Mouse (Mus musculus) layer of hippocampus, adult 9-11 months (tissue): ENCODE results near the gene Gpr132.

Experiments used
- DNase-seq: peaks from one replicate; pipeline ENCODE4 v3.0.0; 2022

Gpr132 gene

DNA sequence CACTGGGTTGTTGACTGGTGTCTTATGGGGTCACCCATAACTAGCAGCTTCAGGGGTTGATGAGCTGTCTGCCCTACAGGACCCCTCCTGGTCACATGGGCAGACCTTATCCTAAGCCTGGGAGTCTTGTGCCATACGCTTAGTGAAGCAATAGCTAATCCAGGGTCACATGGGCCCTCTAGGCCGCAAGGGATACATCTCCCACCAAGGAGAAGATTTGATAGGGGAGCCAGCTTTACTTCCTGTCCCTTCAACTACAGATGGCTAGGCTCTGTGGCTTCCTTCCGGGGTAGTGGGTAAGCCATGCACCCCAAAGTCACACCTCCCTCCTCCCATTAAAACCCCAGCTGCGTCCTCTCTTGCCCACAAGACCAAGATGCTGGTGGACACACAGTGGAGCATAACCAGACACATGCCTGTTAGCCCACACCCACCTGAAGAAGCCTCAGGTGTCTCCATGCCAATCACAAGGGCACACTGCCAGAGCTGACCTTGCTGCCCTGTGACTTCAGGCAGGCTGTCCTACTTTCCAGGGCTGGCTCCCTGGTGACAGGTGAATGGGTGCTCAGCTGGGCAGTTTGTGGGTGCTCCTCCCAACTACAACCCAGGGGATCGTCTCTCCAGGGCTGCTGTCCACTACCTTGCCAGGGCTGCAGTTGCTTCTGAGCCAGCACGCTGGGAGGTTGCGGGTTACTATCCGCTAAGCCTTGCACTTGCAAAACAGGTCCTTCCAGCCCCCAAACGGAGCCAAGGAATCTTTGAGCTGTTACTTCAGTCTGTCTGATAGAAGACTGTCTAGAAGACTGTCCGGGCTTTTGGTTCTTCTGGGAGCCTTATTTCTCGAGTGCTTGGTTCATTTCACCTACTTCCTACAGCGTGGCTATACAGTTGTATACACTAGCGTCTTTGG, at the start of gene Gpr132:
TSS of gene Gpr132 (minus strand) at position 51 of the 910 bp plus-strand sequence.
- DNase-seq = no peak

- no peak for DNase-seq
Measured at GRCm38 (mm10) chr12:112917486-112917885, 49.5 kb upstream of the Gpr132 start.

DNA sequence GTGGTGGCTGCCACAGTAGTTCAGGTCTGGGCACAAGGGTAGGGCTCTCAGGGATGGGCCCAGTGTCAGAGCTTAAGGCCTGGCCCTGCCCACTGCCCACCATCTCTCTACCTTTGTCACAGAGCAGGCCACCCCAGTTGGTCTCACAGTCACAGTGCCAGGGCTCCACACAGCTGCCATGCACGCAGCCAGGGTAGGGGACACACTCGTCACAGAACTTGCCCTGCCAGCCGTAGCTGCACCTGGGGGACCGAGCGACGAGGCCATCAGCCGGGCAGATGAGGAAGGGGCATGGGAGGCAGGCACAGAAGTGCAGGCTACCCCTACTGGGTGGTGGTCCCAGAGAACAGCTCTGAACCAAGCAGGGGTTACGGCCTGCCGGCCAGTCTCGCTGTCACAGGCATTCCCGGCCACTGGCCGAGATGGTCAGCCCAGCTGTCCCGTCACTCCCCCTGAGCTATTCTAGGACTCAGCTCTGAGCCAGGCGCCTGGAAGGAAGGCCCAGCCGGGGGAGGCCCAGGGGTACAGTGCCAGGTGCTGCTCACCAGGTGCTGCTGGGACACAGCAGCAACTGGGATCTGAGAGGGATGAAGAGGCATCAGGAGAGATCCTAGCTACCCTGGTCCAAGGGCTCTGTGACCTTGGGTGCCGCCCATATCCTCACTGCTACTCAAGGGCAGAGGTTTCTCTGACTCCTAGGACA, 48.8 kb upstream of the Gpr132 start:
- no peak for DNase-seq

DNA sequence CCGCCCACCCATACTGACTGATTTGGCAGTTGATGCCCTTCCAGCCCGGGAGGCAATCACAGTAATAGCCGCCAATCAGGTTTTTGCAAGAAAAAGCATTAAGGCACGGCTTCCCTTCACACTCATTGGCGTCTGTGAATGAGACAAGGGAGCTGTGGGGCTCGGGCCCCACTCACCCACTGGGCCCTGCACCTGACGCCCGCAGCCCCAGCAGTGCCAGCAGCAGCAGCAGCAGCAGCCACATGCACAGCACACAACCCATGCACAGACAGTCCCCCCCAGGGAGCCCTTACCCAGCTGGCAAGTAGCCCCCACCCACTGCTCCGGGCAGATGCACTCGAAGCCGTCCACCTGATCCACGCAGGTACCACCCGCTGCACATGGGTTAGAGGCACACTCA, 47.6 kb upstream of the Gpr132 start:
- no peak for DNase-seq

DNA sequence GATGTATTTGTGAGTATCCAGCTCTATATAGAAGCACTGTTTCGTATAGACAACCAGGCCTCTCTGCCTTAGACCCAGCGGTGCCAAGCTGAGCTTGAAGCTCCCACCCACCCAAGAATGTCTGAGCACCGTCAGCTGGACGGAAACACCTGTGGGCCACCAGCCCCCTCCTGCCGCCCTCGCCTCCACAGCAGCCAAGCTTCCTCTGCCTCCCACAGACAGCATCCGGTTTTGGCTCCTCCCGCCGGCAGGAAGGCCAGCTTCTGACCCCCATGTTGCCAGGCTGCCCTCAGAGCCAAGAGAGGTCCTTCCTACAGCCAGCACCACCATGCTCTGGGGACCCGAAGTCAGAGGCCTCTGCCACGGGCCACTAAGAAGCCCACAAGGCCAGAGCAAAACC, 46.5 kb upstream of the Gpr132 start:
- DNase-seq = no peak

DNA sequence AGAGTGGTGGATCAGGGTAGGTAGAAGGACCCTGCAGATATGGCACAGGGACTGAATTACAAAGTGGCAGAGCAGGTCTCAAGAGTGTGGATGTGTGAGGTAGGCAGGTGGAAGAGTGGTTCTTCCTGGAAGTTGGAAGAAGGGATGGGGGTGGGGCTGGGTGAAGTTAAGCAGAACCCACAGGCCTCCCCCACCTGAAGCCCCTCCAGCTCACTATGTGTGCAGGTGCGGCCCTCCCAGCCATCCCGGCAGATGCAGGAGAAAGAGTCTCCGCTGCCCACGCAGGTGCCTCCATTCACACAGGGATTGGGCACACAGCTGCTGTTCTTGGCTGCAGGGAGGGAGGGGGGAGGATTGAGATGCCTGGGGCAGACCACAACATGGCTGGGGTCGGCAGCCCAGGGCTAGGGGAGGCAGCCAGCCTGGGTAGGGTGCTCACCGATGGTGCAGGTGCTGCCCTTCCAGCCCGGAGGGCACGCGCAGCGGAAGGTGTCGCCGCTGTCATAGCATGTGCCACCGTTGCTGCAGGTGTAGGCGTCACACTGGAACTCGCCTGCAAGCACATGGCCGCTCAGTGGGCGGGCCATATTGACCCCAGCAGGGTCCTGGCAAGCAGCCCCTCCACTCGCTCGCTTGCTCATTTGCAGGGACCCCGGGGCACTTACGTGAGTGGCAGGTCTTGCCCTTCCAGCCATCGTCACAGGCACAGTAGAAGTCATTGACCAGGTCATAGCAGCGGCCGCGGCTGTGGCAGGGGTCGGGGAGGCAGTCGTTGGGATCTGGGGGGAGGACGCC, 45.1 kb upstream of the Gpr132 start:
- DNase-seq = no peak

- no peak for DNase-seq
Measured at GRCm38 (mm10) chr12:112911701-112912100, 43.7 kb upstream of the Gpr132 start.

- DNase-seq = no peak
Measured at GRCm38 (mm10) chr12:112908991-112909390, 41.0 kb upstream of the Gpr132 start.

DNA sequence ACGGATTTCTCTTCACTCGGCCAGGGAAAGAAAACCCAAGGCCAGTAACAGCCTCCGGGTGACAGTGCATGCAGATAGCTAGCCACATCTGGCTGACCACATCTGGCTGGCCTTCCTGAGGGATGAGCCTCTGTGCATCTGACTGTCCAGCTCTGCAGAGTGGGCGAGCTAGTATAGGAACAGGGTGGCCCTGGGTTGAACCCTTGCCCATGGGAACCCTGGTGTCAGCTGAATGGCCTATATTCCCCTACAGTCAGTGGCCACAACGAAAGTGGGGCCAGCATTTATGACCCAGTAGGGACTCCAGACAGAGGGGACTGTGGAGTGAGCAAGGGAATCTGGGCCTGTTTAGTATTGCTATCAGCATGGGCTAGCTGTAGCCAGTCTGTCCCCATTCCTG, 37.0 kb upstream of the Gpr132 start:
- no peak for DNase-seq

- no peak for DNase-seq
Measured at GRCm38 (mm10) chr12:112903941-112904340, 35.9 kb upstream of the Gpr132 start.

GRCm38 (mm10) chr12:112900641-112901040, 32.6 kb upstream of the Gpr132 start:
- peak; percentile 75 for DNase-seq

DNA sequence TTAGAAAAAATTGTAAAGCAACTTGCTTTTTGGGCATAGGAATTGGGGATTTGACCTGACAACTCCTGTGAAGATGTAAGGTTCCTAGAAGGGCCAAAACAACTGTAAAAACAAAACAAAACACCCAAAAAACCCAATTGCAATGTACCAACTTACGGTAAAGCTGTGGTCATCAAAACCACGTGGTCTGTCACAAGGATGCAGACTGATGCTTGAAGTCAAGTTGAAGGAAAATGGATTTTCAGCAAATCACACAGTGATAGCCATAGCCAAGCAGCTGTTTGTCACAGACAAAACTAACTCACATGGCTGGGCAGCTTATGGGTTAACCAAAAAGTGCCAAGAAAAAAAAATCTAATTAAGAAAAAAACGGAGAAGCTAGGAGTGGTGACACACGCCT, 30.9 kb upstream of the Gpr132 start:
- DNase-seq = no peak

- DNase-seq = no peak
Measured at GRCm38 (mm10) chr12:112898351-112898750, 30.3 kb upstream of the Gpr132 start.

DNA sequence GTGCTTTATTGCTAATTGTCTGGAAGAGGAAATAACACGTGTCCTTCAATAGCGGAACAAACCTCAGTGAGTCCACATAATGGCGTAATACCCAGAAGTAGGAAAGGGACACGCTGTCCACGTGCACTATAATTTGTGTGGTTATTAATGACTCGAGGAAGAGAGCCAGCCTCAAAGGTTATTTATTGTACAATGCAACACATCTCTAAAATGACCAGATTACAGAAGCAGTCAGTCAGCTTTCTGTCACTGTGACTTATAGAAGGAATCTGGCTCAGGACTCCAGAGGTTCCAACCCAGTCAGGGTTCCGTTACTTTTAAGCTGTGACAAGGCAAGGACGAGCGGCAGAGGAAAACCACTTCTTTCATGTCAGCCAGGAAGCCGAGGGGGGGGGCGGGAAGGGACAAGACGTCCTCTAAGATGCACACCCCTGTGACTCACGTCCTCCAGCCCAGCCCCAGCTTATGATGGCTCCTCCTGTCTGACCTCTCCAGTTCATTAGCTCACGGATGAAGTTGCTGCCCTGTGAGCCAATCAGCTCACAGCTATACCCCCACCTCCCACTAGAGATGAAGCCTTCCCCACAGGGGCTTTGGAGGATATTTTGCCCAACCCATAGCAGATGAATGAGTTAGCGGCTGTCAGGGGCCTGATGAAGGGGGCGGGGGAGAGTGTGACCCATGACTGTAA, 29.6 kb upstream of the Gpr132 start:
- no peak for DNase-seq

GRCm38 (mm10) chr12:112894969-112895368, 26.9 kb upstream of the Gpr132 start:
- peak; percentile 73 for DNase-seq

DNA sequence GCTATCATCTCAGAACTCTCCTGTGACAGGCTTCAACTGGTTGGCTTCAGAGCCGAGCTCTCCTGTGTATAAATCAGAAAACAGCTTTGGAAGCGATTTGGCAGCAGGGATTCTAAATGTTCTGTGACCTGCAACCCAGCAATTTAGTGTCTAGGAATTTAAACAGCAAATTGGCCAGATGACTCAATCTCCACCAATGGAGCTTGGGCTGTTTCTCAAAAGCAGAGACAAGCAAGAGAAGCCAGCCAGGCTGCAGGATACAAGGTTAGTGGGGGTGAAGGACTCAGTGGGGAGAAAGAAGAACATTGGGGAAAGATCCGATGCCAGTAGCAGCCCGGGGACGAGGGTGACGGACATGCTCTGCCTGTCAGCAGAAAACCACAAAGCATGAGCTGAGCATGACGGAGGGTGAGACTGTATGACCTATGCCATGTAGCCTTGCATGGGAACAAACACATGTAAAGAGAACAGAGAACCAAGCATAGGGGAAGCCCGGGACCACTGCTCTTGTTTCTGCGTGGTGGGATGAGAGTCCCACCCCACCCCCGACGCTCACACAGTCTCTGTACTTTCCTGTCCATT, 26.4 kb upstream of the Gpr132 start:
- DNase-seq = no peak

DNA sequence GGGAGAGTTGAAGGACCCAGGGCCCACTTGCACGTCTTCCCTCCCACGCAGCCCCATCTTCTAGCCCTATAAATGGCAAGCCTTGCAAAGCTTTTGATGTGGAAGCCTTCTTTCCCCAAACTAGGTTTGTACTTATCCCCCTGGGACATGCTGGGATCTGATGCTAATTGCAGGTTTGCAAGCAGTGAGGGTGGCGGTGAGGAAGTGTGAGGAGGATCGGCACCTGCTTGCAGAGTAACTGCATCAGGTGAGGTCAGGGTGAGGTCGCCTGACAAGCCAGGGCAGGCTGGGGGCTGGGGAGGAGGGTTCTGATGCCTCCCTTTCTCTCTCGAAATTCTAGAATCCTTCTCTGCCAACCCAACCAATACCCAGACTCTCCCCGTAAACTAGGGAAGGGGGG, 17.4 kb upstream of the Gpr132 start:
- no peak for DNase-seq

GRCm38 (mm10) chr12:112881301-112881815, 13.3 kb upstream of the Gpr132 start:
- no peak for DNase-seq

DNA sequence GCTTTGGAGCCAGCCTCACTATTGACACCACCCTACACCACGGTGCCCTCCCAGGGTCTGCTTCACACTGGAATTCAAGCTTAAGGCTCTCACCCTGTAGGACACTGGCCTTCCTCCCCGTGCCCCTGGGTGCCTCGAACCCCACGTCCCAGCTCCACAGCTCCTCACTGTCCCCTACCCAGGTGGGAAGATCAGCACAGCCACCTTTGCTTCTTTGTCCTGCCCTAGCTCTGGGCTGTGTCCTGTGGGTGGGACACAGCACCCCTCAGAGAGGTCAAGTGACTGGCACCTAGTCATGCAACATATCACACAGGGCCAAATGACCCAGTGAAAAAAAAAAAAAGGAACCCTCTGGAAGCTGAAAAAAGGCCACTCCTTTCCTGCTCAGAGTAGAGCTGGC, 12.6 kb upstream of the Gpr132 start:
- DNase-seq = peak; percentile 1

DNA sequence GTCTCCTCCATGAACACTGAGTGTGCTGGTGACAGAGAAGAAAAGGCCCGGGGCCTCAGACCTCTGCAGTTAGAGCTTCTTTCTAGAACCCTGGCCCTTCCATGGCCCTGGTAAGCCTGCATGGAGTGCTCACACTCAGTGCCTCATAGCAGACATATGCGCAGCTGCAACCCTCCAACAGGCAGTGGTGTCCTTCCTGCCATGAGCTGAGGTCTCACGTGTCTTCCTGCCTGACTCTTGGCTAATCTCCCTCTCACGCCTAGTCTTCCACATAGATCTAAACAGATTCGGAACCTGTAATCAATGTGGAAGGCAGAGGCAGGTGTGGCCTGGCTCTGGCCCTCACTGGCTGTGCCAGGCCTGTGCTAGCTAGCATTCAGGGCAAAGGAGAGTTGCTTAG, 11.7 kb upstream of the Gpr132 start:
- DNase-seq = peak; percentile 14

DNA sequence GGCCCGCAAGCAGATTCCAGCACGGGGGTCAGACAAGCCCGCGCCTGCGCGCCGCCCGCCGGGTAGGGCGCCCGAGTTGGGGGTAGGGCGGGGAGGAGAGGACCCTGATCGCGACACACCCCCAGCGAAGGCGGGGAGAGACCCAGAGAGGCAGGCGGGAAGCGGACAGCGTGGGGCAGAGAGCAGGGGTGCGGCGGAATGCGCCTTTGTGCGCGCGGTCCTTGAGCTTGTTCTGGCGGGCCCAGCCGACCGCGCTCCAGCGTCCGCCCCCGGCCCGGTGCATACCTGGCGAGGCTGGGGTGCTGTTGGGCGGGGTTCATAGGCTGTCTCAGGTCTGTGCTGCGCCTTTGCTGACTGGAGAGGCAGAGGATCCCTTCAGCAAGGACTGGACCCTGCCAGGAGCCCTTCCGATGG, 9.6 kb upstream of the Gpr132 start:
- no peak for DNase-seq

GRCm38 (mm10) chr12:112877073-112877576, 9.1 kb upstream of the Gpr132 start:
- DNase-seq = peak; percentile 1
